Mouse (Mus musculus): ENCODE results near the gene Gm49416. TPM values are rescaled to one million over a fixed set of nuclear protein-coding genes. Genes with fewer than 3 reads are reported as not detected.
"Not testable (repeated sequence)": the region's sequence is repeated elsewhere in the genome, so short reads cannot be mapped to it uniquely, and the experiment has no call there.

The Gm49416 gene
- 1 to 10 TPM in 2 of 4 experiments, not detected in 2; 1.4 to 1.8 TPM for total RNA-seq (2022)

DNA sequence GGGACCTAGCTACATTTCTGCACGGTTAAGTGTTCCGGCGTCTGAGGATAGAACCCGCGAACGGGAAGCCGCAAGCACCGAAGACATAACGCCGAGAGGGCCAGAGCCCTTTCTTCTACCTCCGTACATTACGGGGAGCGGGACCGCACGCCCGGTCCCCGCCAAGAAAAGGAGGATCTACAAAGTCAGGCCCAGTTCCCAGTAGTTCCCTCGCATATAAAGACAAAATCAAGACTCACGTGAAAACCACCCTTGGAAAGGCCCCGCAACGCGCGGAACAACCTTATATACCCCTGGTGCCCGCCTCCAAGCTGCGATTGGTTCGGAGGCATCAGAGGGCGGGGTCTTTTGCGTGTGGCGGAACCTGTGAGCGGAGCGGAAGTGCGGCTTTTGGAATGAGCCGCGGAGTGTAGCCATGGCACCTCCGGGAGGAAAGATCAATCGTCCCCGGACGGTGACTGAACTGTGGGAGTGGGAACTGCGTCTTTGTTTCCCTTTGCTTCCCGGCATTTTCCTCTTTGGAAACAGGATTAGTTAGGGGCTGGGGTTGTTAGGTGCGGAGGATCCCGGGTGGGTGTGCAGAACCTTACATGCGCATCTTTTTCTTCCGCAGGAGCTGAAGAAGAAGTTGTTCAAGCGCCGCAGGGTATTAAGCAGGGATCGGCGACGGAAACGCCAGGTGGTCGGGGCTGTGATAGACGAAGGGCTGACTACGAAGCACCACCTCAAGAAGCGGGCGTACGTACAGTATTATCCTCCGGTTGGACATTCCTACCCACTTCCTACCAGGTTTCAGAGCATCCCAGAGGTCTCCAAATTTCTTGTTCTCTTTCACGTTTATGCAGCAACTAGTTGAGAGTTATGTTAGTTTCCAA, at the start of gene Gm49416, which contains the start of gene 1810009A15Rik:
Gm49416 (plus strand) TSS at position 416 of the 875 bp plus-strand sequence.
1810009A15Rik (plus strand) TSS at position 343 of the 875 bp plus-strand sequence.
- DNase-seq (ENCODE audit: low spot score in 2 of 2): peak; percentile 91 to 93

DNA sequence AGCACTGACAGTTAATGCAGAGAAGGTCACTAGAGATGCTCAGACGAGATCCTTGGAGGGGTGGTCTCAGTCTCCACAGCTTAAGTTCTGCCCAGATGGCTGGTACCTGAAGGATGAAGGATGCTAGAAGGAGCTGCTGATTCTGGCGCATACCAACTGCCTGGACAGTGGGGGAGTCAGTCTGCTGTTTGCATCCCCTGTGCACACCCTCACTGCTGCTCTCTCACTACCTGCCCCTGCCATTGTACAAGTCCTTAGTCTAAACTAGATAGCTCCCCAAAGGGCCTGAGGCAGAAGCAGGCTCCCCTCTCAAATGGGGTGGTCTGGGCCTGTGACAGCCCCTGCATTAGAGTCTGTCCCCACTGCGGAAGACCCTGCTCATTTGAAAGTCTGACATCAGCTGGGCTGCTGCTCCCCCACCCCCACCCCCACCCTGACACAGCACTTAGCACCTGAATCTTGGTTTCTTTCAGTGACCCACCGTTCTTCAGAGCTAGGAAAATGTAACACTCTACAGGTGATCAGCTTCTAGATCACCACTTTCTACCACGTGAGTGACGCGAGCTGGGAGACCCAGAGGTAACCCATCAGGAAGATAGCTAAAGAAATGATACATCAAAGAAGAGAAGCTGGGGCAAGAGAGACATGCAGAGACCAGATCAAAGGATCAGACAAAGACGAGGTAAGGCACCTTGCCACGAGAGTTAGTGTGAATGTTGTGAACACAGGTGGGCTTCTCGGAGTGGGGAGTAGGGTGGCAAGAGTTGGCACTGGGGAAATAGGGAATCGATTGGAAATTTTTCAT, 49.4 kb upstream of the Gm49416 start, which contains the start of gene Gng3:
Gng3 (minus strand) TSS at position 92 of the 805 bp plus-strand sequence.
- DNase-seq (ENCODE audit: low spot score in 2 of 2): peak; percentile 85 to 86

DNA sequence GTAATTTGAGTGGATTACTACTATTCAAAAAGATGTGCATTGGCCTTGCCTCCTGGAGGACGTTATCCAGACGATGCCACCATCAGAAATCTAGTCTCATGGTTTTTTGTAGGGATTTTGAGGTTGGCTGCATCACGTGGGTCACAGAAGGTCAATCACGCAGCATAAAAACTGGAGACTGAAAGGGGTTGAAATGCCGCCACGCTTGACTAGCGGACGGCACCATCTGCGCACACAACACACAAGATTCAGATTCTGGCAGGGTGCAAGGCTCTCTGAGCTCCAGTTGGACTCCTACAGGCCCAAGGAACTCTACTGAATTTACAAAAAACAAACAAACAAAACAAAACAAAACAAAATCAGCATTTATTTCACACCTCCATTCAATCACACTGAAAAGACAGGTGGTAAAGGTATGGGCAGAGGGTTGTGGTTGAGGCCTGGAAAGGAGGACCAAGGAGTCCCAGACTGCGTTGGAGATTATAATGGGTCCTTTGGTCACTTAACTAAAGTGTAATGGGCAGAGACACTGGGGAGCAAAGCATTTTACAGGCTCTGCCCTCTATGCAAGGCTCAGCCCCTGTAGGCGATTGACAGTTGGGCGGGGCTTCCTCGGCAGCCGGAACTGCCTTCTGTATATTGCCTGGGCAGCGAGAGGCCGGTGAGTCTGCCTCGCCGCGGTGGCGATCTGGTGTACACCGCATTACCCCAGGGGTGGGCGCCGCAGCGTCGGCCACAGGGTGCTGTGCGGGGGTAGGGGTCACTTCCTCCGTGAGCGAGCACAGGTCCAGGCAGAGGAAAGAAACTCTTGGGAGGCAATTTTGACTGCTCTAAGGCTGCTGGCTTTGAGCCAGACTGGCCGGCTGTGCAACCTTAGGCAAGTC, 48.6 kb upstream of the Gm49416 start:
- peak; percentile 73 for DNase-seq (ENCODE audit: low spot score in 2 of 2)

DNA sequence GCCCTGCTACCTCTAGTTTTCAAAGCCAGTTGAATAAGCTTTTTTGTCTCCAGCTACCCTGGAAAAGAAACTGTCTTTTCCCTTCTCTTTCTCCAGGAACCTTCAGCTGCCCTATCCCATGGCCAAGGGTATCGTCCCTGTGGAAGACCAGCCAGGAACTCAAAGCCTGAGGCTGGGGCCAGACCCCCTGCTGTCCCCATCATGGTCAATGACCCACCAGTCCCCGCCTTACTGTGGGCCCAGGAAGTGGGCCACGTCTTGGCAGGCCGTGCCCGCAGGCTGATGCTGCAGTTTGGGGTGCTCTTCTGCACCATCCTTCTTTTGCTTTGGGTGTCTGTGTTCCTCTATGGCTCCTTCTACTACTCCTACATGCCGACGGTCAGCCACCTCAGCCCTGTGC, 47.7 kb upstream of the Gm49416 start:
- no peak for DNase-seq (ENCODE audit: low spot score in 2 of 2)

DNA sequence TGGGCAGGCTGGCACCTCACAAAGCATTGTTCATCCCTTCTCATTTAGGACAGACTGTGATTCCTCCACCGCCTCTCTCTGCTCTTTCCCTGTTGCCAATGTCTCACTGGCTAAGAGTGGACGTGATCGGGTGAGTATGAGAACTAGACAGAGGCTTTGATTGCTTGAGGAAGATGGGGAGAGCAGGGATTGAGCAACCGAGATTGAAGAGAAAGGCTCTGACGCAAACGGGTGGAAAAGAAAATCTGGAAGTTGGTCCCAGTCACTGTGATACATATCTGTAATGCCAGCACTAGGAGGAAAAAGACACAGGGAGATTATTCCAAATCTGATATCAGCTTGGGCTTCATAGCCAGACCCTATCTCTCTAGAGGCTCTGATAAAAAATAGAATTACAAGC, 45.8 kb upstream of the Gm49416 start:
- DNase-seq (ENCODE audit: low spot score in 2 of 2): no peak

DNA sequence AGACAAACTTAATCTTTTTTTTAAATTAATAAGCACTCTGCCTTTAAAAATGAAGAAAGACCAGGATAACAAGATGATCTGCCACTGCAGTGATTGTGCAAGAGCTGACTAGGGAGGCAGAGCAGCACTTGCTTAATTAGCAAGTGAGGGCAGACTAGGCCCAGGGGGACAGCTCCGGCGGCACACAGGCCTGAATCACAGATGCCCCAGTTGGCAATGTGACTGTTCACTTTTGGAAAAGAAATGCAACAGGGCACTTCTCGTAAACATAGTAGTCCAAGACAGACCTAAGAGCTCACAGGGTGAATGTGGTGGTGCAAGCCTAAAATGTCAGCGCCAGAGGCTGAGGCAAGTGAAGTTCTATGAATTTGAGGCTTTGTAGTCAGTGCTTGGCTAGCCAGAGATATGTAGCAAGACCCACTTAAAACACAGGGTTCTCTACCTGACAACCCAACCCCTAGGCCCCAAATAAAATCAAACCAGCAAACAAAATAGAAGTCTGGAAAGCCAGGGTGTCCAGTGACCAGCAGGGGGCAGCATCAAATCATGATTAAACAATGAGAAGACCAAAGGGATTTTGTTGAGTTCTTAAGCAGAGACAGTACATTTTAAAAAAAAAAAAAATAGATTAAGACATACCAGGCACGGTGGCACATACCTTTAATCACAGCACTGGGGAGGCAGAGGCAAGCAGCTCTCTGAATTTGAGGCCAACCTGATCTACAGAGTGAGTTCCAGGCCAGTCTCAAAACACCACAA, 44.2 kb upstream of the Gm49416 start:
- DNase-seq (ENCODE audit: low spot score in 2 of 2): peak in 1 of 2 experiments; percentile 80

DNA sequence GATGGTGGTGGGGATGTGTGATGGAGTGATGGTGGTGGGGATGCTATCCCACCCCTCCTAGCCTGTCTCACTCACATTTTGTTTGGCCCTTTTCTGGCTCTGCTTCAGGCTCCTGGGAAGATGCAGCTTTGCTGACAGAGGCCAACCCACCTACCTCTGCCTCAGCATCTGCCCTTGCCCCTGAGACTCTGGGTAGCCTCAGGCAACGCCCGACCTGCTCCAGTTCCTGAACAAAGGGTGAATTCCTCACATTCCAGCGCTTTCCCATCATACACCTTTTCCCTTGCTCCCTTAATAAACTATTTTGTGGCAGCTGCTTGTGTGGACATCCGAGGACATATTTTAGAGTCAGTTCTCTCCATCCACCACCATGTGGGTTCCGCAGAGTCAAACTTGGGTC, 40.4 kb upstream of the Gm49416 start:
- DNase-seq (ENCODE audit: low spot score in 2 of 2): no peak

DNA sequence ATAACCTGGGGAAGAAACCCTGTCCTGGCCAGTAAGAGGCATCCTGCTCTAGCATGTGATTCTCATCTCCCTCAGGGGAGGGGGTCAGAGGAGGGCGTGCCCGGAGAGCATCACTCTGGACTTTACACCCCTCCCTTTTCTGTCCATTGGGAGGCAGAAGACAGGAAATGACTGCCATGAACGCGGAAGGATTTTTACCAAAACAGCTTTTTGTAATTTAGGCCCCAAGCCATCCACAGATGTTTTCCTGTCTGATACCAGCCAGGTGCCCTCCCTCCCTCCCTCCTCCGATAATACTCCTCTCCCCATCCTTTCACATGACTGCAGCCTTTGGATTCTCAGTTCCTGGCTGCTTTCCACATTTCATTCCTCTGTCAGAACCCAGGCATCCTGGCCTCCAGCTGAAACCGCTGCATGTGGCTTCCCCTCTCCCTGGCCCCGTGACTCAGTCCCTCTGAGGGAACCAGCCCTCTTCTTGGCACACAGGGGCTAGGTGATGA, 38.3 kb upstream of the Gm49416 start, which contains the start of gene Lrrn4cl:
Lrrn4cl (plus strand) TSS at position 367 of the 500 bp plus-strand sequence.
- DNase-seq (ENCODE audit: low spot score in 2 of 2): no peak

DNA sequence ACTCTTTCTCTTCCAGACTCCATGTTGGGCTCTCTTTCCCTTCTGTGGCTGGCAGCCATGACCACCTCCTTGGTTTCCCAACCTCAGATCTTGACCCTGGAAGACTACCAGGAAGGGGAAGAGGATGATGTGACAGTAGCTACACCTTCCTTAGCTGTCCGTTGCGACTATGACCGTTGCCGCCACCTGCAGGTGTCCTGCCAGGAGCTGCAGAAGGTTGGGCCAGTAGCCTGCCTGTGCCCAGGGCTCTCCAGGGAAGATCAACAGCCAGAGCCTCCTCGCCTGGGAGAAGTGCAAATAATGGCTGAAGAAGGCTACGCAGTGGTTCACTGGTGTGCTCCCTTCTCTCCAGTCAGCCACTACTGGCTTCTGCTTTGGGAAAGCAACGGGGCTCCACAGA, 37.1 kb upstream of the Gm49416 start:
- DNase-seq (ENCODE audit: low spot score in 2 of 2): no peak

DNA sequence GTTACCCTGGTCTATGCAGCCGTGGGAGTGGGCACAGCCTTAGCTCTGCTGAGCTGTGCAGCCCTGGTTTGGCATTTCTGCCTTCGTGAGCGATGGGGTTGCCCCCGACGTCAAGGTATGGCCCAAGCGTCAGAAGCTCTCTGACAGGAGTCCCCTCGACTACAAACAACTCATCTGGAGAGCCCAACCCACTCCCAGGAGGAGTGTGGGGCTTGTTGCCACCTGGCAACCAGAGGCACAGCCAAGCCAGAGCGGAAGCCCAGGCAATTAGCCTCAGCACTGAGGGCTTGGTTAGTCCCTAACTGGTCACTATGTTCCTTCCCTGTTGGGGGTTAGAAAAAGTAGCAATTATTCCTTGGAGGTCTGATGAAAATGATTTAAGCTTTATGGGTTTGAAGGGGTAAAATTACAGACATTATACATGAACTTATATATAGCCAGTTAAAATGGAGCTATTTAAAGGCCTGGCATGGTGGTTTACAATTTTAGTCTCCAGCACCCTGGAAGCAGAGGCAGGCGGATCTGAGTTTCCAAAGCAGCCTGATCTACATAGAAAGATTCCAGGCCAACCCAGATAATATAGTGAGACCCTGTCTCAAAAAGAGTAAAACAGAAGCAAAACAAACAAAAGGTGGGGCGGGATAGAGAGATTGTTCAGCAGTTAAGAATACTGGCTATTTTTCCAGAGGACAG, 36.3 kb upstream of the Gm49416 start:
- DNase-seq (ENCODE audit: low spot score in 2 of 2): no peak

DNA sequence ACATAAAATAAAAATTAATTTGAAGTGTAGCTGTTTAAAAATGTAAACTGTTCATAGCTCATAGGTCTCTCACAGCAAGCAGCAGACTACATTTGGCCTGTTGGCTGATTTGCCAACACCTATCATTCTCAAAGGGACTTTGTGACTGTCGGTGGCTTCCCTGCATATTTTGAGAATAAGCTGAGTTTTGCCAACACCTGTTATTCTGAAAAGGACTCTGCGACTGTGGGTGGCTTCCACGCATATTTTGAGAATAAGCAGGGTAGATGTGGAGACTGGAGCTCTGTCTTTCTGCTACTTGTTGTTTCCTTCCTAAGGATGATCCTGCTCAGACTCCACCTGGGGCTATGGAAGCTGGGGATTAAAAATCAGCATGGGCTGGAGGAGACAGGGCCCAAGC, 35.6 kb upstream of the Gm49416 start:
- DNase-seq (ENCODE audit: low spot score in 2 of 2): no peak

DNA sequence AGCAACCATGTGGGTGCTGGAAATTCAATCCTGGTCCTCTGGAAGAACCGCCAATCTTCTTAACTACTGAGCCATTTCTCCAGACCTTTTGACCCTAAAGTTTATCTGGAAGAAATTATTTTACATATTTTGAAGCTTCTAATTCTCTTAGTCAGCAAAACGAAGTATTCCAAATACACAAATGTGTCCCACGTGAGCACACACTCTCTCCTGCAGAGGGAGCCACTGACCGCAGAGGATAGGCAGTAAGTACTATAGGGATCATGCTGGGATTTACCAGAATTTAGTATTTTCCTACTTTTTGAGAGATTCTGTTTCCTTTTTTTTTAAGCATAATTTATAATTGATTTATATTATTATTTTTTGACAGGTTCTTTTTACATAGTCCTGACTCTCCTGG, 31.0 kb upstream of the Gm49416 start:
- DNase-seq (ENCODE audit: low spot score in 2 of 2): no peak

DNA sequence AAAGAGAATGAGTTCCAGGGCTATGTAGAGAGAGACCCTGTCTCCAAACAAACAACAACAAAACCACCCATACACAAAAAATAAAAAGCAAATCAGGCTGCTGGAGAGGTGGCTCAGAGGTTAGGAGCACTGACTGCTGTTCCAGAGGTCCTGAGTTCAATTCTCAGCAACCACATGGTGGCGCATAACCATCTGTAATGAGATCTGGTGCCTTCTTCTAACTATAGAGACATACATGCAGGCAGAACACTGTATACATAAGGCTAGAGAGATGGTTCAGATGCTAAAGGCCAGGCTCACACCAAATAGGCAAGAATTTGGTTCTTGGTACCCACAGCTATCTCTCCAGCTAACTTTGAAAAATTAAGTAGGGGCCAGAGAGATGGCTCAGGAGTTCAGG, 29.7 kb upstream of the Gm49416 start:
- DNase-seq (ENCODE audit: low spot score in 2 of 2): no peak

DNA sequence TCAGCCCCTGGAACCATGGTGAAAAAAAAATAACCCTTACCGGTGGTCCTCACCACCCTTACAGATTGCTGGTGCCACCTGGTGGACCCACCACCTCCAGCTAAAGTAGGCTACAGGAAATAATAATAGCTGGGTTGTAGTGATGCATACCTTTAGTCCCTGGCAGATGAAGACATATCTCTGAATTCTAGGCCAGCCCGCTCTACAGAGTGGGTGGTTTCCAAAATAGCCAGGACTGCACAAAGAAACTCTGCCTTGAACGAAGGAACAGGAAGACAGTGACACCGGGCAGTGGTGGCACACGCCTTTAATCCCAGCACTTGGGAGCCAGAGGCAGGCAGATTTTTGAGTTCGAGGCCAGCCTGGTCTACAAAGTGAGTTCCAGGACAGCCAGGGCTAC, 24.5 kb upstream of the Gm49416 start:
- no peak for DNase-seq (ENCODE audit: low spot score in 2 of 2)

DNA sequence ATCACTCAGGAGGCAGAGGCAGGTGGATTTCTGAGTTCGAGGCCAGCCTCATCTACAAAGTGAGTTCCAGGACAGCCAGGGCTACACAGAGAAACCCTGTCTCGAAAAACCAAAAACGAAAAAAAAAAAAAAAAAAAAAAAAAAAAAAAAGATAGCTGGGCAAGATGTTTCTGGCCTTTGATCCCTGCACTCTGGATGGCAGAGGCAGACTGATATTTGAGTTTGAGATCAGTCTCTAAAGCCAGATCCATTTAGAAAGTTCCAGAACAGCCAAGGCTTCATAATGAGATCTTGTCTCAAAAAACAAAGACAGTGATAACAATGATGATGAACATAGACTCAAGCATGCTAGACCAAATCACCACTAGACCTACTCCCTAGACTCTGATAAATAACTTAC, 18.3 kb upstream of the Gm49416 start:
- not testable (repeated sequence) for DNase-seq (ENCODE audit: low spot score in 2 of 2)

DNA sequence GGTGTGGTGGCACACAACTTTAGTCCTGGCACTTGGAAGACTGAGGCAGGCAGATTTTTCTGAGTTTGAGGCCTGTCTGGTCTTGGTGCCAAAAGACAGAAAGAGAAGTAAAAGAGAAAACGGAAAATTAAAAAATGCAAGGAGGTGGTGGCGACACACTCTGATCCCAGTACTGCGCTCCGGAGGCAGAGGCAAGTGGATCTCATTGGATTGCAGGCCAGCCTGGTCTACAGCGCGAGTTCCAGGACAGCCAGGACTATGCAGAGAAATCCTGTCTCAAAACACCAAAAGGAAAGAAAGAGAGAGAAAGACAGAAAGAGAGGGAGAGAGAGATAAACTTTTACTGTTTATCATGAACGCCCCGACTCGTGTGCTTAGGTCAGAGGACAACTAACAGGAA, 17.9 kb upstream of the Gm49416 start:
- DNase-seq (ENCODE audit: low spot score in 2 of 2): no peak

DNA sequence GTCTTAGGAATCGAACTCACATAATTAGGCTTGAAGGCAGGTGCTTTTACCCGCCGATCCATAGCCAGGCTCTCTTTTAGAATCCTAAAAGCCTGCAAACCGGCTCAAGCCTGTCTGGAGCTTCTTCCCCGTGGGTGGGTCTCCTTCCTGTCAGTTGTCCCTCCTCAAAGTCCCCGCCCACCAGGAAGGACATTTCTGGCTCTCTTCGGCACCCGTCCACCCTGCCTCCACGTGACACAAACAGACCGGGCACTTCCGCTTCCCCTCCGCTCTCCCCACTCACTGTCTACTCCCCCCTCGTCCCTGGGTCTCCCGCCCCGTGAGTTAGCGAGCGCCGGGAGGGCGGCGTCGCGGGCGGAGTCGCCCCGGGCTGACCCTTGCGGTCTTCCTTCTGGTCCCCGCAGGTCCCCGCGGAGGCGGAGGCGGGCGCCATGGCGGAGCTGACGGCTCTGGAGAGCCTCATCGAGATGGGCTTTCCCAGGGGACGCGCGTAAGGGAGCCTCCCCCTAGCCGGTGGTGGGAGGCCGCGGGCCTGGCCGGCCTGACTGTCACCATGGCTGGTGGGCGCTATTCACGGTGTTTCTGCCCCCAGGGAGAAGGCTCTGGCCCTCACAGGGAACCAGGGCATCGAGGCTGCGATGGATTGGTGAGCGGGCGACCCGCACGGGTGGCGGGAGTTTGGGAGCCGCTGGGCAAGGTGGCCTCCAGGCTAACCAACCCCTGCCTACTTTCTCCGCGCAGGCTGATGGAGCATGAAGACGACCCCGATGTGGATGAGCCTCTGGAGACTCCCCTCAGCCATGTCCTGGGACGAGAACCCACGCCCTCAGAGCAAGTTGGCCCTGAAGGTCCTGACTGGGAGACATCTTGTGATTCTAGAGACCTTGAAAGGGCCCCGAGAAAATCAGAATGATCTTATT, 17.2 kb upstream of the Gm49416 start, which contains the start of gene Ubxn1:
Ubxn1 (plus strand) TSS at position 230 of the 920 bp plus-strand sequence.
- peak; percentile 98 for DNase-seq (ENCODE audit: low spot score in 2 of 2)

DNA sequence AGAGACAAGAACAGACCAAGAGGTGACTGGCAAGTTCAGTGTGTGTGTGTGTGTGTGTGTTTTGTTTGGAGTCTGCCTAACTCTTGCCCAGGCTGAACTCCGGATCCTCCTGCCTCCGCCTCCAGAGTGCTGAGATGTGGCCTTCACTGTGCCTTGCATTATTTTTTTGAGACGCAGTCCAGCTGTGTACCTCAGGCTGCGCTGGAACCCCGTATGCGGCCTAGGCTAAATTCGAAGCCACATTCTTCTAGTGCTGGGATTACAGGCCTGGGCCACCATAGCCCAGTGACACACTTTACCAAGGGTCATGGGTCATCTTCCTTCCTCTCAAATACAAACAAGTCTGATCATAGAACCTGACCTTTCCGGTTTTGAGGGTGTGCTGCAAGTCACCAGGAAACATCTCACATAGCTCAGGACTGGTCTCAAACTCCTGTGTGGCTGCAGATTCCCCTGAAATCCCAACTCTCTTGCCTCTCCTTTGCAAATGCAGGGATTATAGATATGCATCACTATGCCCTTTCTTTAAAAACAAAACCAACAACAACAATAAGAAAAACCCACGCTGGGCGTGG, 16.4 kb upstream of the Gm49416 start:
- DNase-seq (ENCODE audit: low spot score in 2 of 2): no peak

All from layer of hippocampus, adult 8-10 months (tissue).